Mouse (Mus musculus) C2C12 (cell line): ENCODE results near the gene Tpo.
A peak's percentile ranks its signal among the peaks of the same experiment; 100 is the strongest.

Experiments used
- CEBPB ChIP-seq: IDR thresholded peaks from one replicate; pipeline ENCODE4 v1.6.1; 2011; ENCODE audit warnings: low read depth, mild to moderate bottlenecking, control low read depth, moderate library complexity
- CTCF ChIP-seq: IDR thresholded peaks from one replicate; pipeline ENCODE4 v1.5.1; 2011; ENCODE audit not compliant: control insufficient read depth, insufficient read depth, insufficient read length
- FOSL1 ChIP-seq: IDR thresholded peaks from one replicate; pipeline ENCODE4 v1.8.0; 2011; ENCODE audit warnings: mild to moderate bottlenecking, low read length; ENCODE audit not compliant: poor library complexity, insufficient read depth, severe bottlenecking
- MAX ChIP-seq: IDR thresholded peaks from one replicate; pipeline ENCODE4 v1.6.1; 2011; ENCODE audit warnings: mild to moderate bottlenecking, control low read depth
- USF1 ChIP-seq: IDR thresholded peaks from one replicate; pipeline ENCODE4 v1.6.1; 2011; ENCODE audit warnings: low read depth, mild to moderate bottlenecking, control low read depth, moderate library complexity

GRCm38 (mm10) chr12:30040150-30040549, 92.3 kb downstream of the Tpo start:
- TF ChIP-seq CTCF (peak; percentile 16), MAX (no peak), FOSL1 (no peak), USF1 (no peak), CEBPB (no peak)
